Mouse (Mus musculus) CD8-positive naive resting alpha-beta T cell, adult 2 months (primary cell): ENCODE measurements around the gene Cchcr1.

Source experiments
- DNase-seq, 2 experiments: peaks; one replicate each; pipeline ENCODE4 v3.0.0; 2022; ENCODE audit warnings: low read depth in 2 of 2, low spot score in 2 of 2

The Cchcr1 gene

DNA sequence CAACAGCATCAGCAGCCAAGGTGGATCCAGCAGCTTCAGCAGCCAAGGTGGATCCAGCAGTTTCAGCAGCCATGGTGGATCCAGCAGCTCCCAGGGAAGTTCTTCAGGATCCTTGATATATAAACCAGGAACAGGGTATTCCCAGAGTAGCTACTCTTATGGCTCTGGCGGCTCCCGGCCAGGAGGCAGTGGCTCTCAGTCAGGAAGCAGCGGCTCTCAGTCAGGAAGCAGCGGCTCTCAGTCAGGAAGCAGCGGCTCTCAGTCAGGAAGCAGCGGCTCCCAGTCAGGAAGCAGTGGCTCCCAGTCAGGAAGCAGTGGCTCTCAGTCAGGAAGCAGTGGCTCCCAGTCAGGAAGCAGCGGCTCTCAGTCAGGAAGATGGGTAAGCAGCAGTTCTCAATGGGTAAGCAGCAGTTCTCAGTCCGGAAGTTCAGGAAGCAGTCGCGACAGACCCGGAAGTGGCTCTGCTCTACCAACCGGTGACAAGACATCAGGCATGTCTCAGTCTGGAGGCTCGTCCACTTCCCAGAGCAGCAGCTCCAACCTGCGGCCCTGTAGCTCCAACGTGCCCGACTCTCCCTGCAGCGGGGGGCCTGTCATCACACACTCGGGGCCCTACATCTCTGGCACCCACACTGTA lies 38.0 kb downstream of the Cchcr1 start:
- DNase-seq: no peak

DNA sequence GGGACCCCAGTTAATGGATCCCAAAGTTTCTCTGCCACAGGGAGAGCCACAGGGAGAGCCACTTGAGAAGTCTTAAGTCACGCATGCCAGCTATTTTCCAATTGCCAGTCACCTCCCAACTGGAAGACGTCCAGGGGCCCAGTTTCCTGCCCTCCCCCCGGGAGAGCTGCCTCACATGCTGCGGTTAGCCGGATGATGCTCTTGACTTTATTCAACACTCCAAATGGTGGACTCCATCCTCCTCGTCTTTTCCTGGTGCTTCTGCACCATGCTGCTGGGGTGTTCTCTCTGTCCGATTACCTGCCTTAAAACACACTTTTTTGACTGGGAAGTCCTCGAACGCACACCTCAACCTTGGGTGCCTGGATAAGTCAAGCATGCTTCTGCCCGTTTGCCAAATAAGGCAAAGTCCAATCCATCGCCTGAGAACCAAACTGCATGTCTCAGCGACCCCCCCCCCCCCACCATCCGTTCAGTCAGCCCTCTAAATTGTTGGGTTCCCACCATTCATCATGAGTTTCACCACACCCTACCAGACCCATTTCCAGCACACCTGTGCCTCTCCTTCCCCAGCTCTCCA lies 39.4 kb downstream of the Cchcr1 start:
- no peak for DNase-seq

DNA sequence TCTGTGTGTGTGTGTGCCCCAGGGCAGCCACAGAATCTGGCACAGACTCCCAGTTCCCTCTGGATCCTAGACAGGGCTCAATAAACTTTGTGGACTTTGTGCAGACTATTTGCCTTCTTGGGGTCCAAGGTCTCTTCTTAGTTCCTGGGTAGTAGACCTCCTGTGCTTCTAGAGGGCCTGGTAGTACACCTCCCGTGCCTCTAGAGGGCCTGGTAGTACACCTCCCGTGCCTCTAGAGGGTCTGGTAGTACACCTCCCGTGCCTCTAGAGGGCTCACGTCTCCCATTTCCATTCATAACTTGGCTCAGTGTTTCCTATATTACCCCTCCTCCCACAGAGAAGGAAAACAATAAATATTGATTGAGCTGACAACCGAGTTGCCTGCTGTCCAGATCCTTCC lies 39.9 kb downstream of the Cchcr1 start:
- DNase-seq: peak; percentile 37 to 45

DNA sequence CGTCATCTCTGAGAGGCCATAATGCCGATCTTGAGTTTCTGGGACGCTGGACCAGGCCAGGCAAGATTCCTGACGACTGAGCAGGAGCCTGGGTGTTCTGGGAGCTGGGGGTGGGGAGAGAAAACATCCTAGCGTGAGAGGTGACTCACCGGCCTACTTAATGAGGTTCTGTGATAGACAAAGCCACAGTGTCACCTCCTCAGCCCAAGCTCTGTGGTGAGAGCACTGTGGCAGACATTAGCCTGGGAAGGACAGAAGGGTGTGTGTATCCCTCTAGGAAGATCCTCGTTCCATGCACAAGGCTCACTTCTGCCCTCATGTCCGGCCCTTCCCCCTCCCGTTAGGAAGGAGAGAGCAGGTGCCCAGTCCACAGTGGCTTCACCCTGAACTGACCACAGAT lies 40.5 kb downstream of the Cchcr1 start:
- no peak for DNase-seq

DNA sequence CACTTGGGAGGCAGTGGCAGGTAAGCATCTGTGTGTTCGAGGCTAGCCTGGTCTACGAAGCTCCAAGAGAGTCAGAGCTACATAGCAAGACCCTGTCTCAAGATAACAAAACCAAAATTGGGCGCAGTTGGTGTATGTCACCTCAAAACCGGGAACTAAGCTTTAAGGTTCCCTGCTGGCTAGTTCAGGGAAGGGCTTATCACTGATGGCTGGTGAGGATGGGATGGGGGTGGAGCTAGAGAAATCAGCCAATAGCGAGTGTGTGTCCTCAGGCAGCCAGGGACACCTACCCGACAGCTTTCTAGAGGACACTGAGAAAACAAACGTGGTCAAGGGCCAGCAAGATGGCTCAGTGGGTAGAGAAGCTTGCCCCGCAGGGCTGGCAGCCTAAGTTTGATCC lies 41.3 kb downstream of the Cchcr1 start:
- DNase-seq: no peak

DNA sequence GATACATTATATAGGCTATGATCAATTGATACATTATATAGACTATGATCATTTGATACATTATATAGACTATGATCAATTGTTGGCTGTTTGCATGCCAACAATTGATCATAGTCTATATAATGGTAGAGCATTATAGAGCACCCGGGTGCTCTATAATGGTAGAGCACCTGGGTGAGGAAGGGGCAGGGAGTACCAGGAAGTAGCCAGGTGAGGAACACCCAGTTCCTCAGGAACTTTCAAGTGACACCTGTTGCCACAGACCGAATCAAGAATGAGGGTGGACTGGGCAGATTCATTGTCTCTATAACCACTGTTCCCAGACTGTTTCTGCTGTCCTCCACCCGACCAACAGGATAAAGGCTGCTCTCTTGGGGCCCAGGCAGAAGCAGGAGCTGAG lies 50.2 kb downstream of the Cchcr1 start, which contains the start of gene 2300002M23Rik:
Gene 2300002M23Rik, plus strand, starts transcription at position 301 of the 400 bp plus-strand sequence.
- DNase-seq: no peak

DNA sequence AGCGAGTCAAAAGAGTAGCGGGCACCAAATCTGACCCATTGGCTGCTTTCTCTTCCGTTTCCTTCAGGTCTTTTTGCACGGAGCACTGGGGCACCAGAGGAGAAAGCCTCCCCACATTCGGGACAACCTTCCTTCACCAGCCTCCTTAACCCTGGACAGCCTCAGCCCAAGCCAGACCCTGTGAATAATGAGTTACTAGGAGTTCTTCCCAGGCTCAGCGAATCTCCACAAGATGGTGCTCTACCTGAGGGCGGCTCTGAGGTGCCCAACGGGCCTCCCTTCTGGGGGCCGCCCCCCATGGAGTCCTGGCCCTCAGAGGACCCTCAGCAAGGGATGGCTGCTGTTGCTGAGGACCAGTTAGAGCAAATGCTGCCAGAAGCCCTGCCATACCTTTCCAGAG lies 50.9 kb downstream of the Cchcr1 start:
- DNase-seq: no peak

DNA sequence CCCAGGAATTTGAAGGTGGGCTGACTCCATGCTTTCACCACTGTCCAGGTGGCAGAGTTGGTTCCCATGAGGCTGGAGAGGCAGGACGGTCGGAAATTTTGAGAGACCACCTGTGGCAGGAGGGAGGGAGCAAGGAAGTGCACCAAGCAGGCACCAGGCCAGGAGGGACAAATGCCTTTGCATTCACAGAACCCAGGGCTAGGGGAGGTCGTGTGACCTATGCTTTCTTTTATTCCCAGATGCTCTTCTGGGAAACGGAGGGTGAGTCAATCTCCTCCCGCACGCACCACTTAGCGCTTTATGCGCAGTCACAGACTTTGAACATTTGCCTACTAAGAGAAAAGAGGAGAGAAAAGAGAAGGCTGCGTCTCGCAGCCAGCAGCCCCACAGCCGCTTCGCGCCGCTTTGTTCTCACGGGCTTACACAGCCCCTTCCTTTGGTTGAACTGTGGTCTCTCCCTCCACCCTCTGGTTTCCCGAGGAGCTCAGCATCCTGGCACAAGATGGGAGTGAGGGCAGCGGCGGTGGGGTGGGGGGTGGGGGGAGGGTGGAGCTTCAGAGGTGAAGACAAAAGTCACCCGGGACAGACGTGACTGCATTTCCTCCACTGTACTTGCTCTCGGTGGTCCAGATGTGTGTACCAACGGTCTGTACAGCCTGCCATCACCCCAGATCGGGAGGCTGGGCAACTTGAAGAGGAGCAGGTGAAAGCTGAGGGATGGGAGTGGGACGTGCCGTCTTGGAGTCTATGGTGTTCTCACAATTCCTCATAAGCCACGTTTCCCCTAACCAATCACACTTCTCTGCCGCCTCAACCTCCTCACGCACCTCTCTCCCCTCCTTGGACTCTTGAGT lies 52.4 kb downstream of the Cchcr1 start:
- DNase-seq: no peak

DNA sequence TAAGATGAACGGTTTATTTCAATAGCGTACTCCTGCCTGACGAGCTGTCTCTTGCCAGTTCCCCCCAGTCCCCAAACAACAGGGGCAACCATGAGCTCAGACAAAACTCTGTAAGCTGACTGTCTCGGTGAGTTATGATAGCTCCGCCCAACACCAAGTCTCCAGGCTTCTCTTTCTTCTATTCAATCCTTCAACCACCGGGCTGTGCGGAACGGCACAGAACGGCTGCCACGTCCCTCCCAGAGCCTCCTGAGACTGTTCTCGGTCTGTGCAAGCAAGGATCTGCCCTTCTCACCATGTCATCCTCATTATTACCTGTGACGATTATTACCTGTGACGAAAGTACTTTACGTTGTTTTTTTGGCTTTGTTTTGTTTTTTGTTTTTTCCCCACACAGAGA lies 53.9 kb downstream of the Cchcr1 start:
- DNase-seq: no peak

DNA sequence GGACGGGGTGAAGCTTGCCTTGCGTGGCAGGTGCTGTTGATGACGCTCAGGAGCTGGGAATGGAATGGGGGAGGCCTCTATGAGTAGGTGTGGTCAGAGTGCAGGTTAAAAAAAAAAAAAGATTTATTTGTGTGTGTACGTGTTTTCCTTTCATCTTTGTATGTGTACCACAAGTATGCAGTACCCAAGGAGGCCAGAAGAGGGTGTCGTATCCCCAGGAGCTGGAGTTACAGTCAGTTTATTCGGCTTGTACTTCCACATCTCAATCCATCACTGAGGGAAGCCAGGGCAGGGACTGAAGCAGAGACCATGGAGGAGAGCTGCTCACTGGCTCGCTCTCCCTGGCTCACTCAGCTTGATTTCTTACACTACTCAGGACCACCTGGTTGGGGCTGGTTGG lies 54.6 kb downstream of the Cchcr1 start:
- DNase-seq: no peak

DNA sequence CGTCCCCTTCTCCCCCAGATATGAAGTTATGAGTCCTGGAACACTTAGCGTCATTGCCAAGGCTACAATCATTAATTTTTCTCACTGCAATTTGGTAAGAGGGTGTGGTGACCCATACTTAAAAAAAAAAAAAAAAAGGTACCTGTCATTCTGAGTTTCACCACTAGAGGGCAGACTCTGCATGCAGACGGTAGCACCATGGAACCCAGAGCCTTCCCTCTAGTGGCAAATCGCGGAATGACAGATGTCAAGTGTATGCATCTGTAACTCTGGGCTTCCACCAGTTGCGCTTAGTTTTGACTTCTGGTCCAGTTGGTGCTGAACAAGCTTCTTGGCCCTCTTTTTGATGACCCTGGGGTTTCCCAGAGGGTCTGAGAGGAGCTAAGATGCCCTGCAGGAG lies 61.3 kb downstream of the Cchcr1 start:
- peak; percentile 85 to 90 for DNase-seq
